In the genomic region with DNA sequence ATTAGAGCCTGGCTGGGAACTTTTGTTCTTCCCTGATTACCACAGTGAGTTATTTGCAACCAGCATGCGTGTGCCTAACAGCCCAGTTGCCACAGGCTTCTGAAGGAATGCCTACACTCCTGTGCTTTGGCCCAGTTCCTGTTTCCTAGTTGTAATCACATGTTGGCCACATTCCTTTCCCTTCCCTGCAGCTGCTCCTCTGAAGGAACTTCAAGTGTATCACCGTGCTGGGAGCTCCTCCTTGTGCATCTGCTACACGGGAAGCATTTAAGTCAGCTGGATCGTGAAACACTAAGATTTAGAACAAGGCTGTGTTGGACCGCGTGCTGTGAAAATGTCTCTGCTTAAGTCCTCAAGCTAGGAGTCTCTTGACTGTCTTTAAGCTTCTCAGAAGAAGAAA, we compare ENCODE assay signal across 10 mouse cellular contexts.
DNase-seq lines count a peak whose midpoint lies in the region; ATAC-seq and TF ChIP-seq lines count a peak whose summit lies in the region.
"Had no signal": no experiment of that assay in that cellular context is flagged by ENCODE, and none has a peak within 500 bp of the region (broad histone marks: within the 10 kb centered on the region; RNA-seq: fewer than 3 reads in every experiment).

No protein-coding gene starts in this region.

- no peak overlapping the region for H3K9ac ChIP-seq in embryonic facial prominence, embryonic 11.5 days (replicated peaks; ENCODE audit: low read length)
- H3K9ac ChIP-seq in midbrain, embryonic 16.5 days (ENCODE audit: low read depth, low read length): no peak overlapping the region

- TF ChIP-seq CTCF in brain, embryonic 14.5 days (IDR thresholded peaks at IDR 0.05; ENCODE audit: borderline replicate concordance, extremely low read depth, insufficient read depth, insufficient read length): no peak

- H3K4me1 ChIP-seq in embryonic facial prominence, embryonic 11.5 days (ENCODE audit: control insufficient read depth, insufficient read depth, low read length): no peaks in the 10 kb centered on the region
- no peaks in the 10 kb centered on the region for H3K4me1 ChIP-seq in embryonic facial prominence, embryonic 10.5 days
- H3K4me1 ChIP-seq in midbrain, embryonic 16.5 days (ENCODE audit: control insufficient read depth, insufficient read depth, low read length): no peaks in the 10 kb centered on the region

- H3K9me3 ChIP-seq in embryonic facial prominence, embryonic 11.5 days (replicated peaks; ENCODE audit: control insufficient read depth, low read length): no peaks in the 10 kb centered on the region
- no peaks in the 10 kb centered on the region for H3K9me3 ChIP-seq in embryonic facial prominence, embryonic 10.5 days
- no peaks in the 10 kb centered on the region for H3K9me3 ChIP-seq in midbrain, embryonic 16.5 days (replicated peaks; ENCODE audit: control insufficient read depth, low read length, poor library complexity, severe bottlenecking)

- whole genome bisulfite sequencing in embryonic facial prominence, embryonic 11.5 days: 81% methylated on average over 6 of the region's 6 CpGs
- 85% methylated on average over 6 of the region's 6 CpGs for WGBS in embryonic facial prominence, embryonic 10.5 days
- WGBS in midbrain, embryonic 16.5 days: 72% methylated on average over 6 of the region's 6 CpGs

- peak; percentile 2 for DNase-seq in embryonic facial prominence, embryonic 11.5 days (ENCODE audit: low spot score)
- DNase-seq in embryonic facial prominence, embryonic 10.5 days (ENCODE audit: low spot score): no peak
- peak; percentile 76 for DNase-seq in brain, embryonic 14.5 days (ENCODE audit: low read depth)
- peak; percentile 37 to 57 for DNase-seq in layer of hippocampus, adult 8-10 months (ENCODE audit: low spot score in 2 of 2)
- DNase-seq in spleen, postnatal 4 days (ENCODE audit: low spot score in 2 of 2): no peak
- no peak for DNase-seq in ovary, postnatal 36 days (ENCODE audit: low spot score)
- DNase-seq in heart, postnatal 36 days: no peak
- DNase-seq: heart, postnatal 10 days; spleen, adult 18-20 months had no signal

- no peaks in the 10 kb centered on the region for H3K36me3 ChIP-seq in embryonic facial prominence, embryonic 11.5 days (replicated peaks; ENCODE audit: control insufficient read depth, insufficient read depth, low read depth, low read length)
- no peaks in the 10 kb centered on the region for H3K36me3 ChIP-seq in embryonic facial prominence, embryonic 10.5 days (replicated peaks)
- H3K36me3 ChIP-seq in midbrain, embryonic 16.5 days (ENCODE audit: control insufficient read depth, insufficient read depth, low read length): no peaks in the 10 kb centered on the region

- H3K27me3 ChIP-seq in embryonic facial prominence, embryonic 11.5 days (ENCODE audit: control insufficient read depth, insufficient read depth, low read length): no peaks in the 10 kb centered on the region
- no peaks in the 10 kb centered on the region for H3K27me3 ChIP-seq in embryonic facial prominence, embryonic 10.5 days (replicated peaks; ENCODE audit: low read depth, poor library complexity, severe bottlenecking)
- no peaks in the 10 kb centered on the region for H3K27me3 ChIP-seq in midbrain, embryonic 16.5 days (ENCODE audit: control insufficient read depth, insufficient read depth, low read depth, low read length)

- no peak for TF ChIP-seq POLR2A in brain, embryonic 14.5 days (IDR thresholded peaks at IDR 0.05; ENCODE audit: borderline replicate concordance, extremely low read depth, insufficient read depth, insufficient read length, poor library complexity, severe bottlenecking)

- no peak overlapping the region for H3K4me2 ChIP-seq in embryonic facial prominence, embryonic 11.5 days (ENCODE audit: low read depth, low read length)
- no peak overlapping the region for H3K4me2 ChIP-seq in midbrain, embryonic 16.5 days (ENCODE audit: low read length)

- no peak for ATAC-seq in embryonic facial prominence, embryonic 11.5 days (replicated peaks; ENCODE audit: insufficient number of reproducible peaks, low FRiP score, low TSS enrichment, low read depth)
- peak; percentile 82; the same call in 1 of the 2 replicates for ATAC-seq in midbrain, embryonic 16.5 days

- no peak overlapping the region for H3K27ac ChIP-seq in embryonic facial prominence, embryonic 11.5 days (replicated peaks; ENCODE audit: low read depth, low read length)
- H3K27ac ChIP-seq in embryonic facial prominence, embryonic 10.5 days (replicated peaks): no peak overlapping the region
- H3K27ac ChIP-seq in midbrain, embryonic 16.5 days (ENCODE audit: low read length): no peak overlapping the region

- no peak overlapping the region for H3K4me3 ChIP-seq in embryonic facial prominence, embryonic 11.5 days (ENCODE audit: low read depth, low read length)
- no peak overlapping the region for H3K4me3 ChIP-seq in embryonic facial prominence, embryonic 10.5 days
- no peak overlapping the region for H3K4me3 ChIP-seq in midbrain, embryonic 16.5 days (ENCODE audit: low read depth, low read length)

- intact Hi-C loops in heart, postnatal 36 days (cut with DNase I): no loop called here

Comparison
In these comparisons a context has a peak if more than half of its experiments do, and no peak if none do; other contexts are left out.
1. DNase-seq: peak in embryonic facial prominence, embryonic 11.5 days (single experiment), brain, embryonic 14.5 days (single experiment) and layer of hippocampus, adult 8-10 months (2 of 2); none in embryonic facial prominence, embryonic 10.5 days (single experiment), spleen, postnatal 4 days (0 of 2), ovary, postnatal 36 days (single experiment) and heart, postnatal 36 days (0 of 2).